Mouse (Mus musculus): ENCODE measurements around the gene Rnf43. TPM values are rescaled to one million over a fixed set of nuclear protein-coding genes. Genes with fewer than 3 reads are reported as not detected.

Rnf43 gene
- total and polyA plus RNA-seq, 3 experiments = 14.6 to 17.3 TPM; not detected in 1

DNA sequence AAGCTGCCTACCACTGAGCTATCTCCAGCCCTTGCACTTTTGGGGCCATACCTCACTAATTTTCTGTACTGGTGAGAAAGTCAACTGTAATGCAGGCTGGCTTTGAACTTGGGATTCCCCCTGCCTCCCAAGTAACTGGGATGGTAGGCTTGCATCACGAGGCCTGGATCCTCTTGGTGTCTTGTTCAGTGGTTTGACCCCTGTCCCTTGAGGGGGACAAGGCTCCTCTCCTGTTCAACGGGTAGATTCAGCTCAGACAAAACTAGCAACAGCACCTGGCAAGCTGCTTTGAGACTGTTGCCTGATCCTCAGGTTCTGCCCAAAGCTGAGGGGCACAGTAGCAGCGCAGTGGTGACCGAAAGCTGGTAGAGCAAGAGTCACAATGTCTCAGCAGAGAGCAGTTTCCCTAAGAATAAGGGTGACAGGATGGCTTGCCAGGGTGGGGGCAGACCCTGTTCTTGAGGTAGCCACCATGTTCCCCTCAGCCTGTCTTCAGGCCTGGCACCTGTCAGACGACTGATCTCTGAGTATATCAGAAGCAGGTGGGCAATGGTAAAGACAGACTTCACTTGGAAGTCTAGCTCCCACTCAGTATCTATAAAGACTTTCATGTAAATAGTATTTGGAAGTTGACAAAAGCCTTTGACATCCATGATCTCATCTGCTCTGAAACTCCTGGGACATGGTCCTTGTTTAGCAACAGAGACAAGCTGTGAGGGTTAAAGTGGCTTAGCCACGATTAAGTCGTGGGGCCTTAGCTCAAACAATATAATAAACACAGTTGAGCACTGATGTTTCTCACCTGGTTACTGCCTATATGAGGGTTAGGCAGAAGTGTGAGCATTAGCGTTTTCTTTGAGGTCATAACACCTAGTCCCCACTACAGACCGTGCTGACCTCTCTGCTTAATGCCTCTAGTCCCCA is 83.4 kb downstream of the Rnf43 start:
- Histone ChIP-seq H3K9ac (ENCODE audit: control insufficient read depth, low read depth, low read length, poor library complexity, severe bottlenecking) (no peak overlapping the region), H3K4me1 (ENCODE audit: control insufficient read depth in 1 of 2, insufficient read depth in 2 of 2, low read length in 2 of 2) (peaks cover 0 to 19% of the 10 kb centered on the region in 2 experiments; a peak in 2 of 4 replicates), H3K4me3 (ENCODE audit: control insufficient read depth in 1 of 2, insufficient read depth in 1 of 2, low read depth in 2 of 2, low read length in 2 of 2) (no peak overlapping the region), H3K27me3 (ENCODE audit: control insufficient read depth in 1 of 2, insufficient read depth in 2 of 2, low read length in 2 of 2) (no peaks in the 10 kb centered on the region), H3K27ac (ENCODE audit: control insufficient read depth, low read depth, low read length) (no peak overlapping the region), H3K36me3 (ENCODE audit: control insufficient read depth in 1 of 2, insufficient read depth in 2 of 2, low read length in 2 of 2) (peaks cover 11 to 13% of the 10 kb centered on the region in 2 experiments), H3K79me2 (ENCODE audit: control insufficient read depth, insufficient read depth, low read length, poor library complexity) (peaks cover 23% of the 10 kb centered on the region), H3K9me3 (replicated peaks; ENCODE audit: insufficient read depth, low read length) (no peaks in the 10 kb centered on the region)
- TF ChIP-seq BHLHE40 (IDR thresholded peaks at IDR 0.05; ENCODE audit: borderline replicate concordance, low read depth, low read length) (no peak), POLR2A (IDR thresholded peaks at IDR 0.05; ENCODE audit: control insufficient read depth in 1 of 2, insufficient read depth in 1 of 2, low read depth in 1 of 2, low read length in 2 of 2, poor library complexity in 1 of 2) (0 out of 4 replicates have a peak, but pooled peaks of 1 of the 2 experiments have one; percentile 27)
- DNase-seq (ENCODE audit: low read depth, low spot score) = no peak

DNA sequence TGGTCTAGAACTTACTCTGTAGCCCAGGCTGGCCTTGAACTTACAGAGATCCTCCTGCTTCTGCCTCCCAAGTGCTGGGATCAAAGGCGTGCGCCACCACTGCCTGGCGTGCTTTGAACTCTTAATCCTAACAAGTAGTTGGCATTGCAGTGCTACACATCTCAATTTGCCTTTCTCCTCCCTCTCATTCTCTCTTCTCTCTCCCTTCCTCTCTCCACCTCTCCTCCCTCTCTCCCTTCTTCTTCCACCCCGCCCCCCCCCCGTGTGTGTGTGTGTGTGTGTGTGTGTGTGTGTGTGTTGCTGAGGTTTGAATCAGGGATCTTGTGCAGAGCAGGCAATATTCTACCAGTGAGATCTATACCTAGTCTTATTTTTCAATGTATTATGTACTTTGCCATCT is 84.8 kb downstream of the Rnf43 start:
- Histone ChIP-seq H3K27ac (ENCODE audit: control insufficient read depth, low read depth, low read length) (no peak overlapping the region), H3K9ac (ENCODE audit: control insufficient read depth, low read depth, low read length, poor library complexity, severe bottlenecking) (no peak overlapping the region; the same call in 1 of the 2 replicates), H3K4me1 (ENCODE audit: control insufficient read depth in 1 of 2, insufficient read depth in 2 of 2, low read length in 2 of 2) (peaks cover 5 to 30% of the 10 kb centered on the region in 2 experiments; a peak in 3 of 4 replicates), H3K36me3 (ENCODE audit: control insufficient read depth in 1 of 2, insufficient read depth in 2 of 2, low read length in 2 of 2) (peaks cover 3 to 18% of the 10 kb centered on the region in 2 experiments), H3K79me2 (ENCODE audit: control insufficient read depth, insufficient read depth, low read length, poor library complexity) (peaks cover 34% of the 10 kb centered on the region), H3K4me3 (ENCODE audit: control insufficient read depth in 1 of 2, insufficient read depth in 1 of 2, low read depth in 2 of 2, low read length in 2 of 2) (no peak overlapping the region), H3K9me3 (replicated peaks; ENCODE audit: insufficient read depth, low read length) (no peaks in the 10 kb centered on the region), H3K27me3 (ENCODE audit: control insufficient read depth in 1 of 2, insufficient read depth in 2 of 2, low read length in 2 of 2) (no peaks in the 10 kb centered on the region)
- no peak for DNase-seq (ENCODE audit: low read depth, low spot score)
- TF ChIP-seq RCOR1 (IDR thresholded peaks at IDR 0.05; ENCODE audit: low read depth, low read length) (no peak), CHD2 (IDR thresholded peaks at IDR 0.05; ENCODE audit: low read length) (no peak), ELF1 (IDR thresholded peaks at IDR 0.05; ENCODE audit: low read depth, low read length) (no peak), CTCF (IDR thresholded peaks at IDR 0.05 in 2 of 3, conservative IDR thresholded peaks at IDR 0.05 in 1 of 3; ENCODE audit: control insufficient read depth in 1 of 3, insufficient read depth in 1 of 3, low read depth in 2 of 3, low read length in 3 of 3, poor library complexity in 1 of 3, severe bottlenecking in 1 of 3) (no peak), E2F4 (IDR thresholded peaks at IDR 0.05; ENCODE audit: borderline replicate concordance, low read depth, low read length) (no peak)

DNA sequence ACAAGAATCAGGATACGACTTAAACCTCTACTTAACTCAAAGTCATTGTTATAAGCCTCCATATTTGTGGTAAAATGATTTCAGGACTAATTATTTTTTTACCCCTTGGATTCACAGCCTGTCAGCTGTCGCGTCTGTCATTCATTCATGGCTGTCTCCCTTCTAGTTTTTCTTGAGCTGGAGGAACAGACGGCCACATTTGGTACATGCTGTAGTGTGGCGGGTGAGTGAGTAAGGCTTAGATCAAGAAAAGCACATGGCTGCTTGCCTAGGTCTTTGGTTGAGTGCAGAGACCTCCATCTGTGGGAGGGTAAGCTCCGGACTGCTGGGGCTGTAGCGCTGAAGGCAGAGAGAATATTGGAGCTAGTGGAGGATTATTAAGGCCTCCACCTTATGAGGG is 85.2 kb downstream of the Rnf43 start:
- peak; percentile 40 for DNase-seq (ENCODE audit: low read depth, low spot score)
- Histone ChIP-seq H3K27ac (ENCODE audit: control insufficient read depth, low read depth, low read length) (peak overlapping the region; percentile 100), H3K4me3 (ENCODE audit: control insufficient read depth in 1 of 2, insufficient read depth in 1 of 2, low read depth in 2 of 2, low read length in 2 of 2) (peak overlapping the region in 1 of 2 experiments; percentile 44; a peak in 1 of 4 replicates), H3K9me3 (replicated peaks; ENCODE audit: insufficient read depth, low read length) (no peaks in the 10 kb centered on the region), H3K36me3 (ENCODE audit: control insufficient read depth in 1 of 2, insufficient read depth in 2 of 2, low read length in 2 of 2) (peaks cover 3 to 22% of the 10 kb centered on the region in 2 experiments), H3K4me1 (ENCODE audit: control insufficient read depth in 1 of 2, insufficient read depth in 2 of 2, low read length in 2 of 2) (peaks cover 5 to 31% of the 10 kb centered on the region in 2 experiments; a peak in 3 of 4 replicates), H3K79me2 (ENCODE audit: control insufficient read depth, insufficient read depth, low read length, poor library complexity) (peaks cover 35% of the 10 kb centered on the region), H3K9ac (ENCODE audit: control insufficient read depth, low read depth, low read length, poor library complexity, severe bottlenecking) (peak overlapping the region; percentile 86), H3K27me3 (ENCODE audit: control insufficient read depth in 1 of 2, insufficient read depth in 2 of 2, low read length in 2 of 2) (no peaks in the 10 kb centered on the region)
- no peak for TF ChIP-seq SMC3 (IDR thresholded peaks at IDR 0.05; ENCODE audit: low read depth, low read length)
- TF ChIP-seq NELFE (IDR thresholded peaks at IDR 0.05; ENCODE audit: low read depth, low read length) = no peak
- TF ChIP-seq JUND (IDR thresholded peaks at IDR 0.05; ENCODE audit: low read depth, low read length) = no peak
- TF ChIP-seq GATA1 (IDR thresholded peaks at IDR 0.05; ENCODE audit: low read depth, low read length) = no peak
- TF ChIP-seq ZC3H11A (IDR thresholded peaks at IDR 0.05; ENCODE audit: low read depth, low read length) = no peak
- no peak for TF ChIP-seq MYC (IDR thresholded peaks at IDR 0.05; ENCODE audit: low read depth, low read length)
- TF ChIP-seq CHD2 (IDR thresholded peaks at IDR 0.05; ENCODE audit: low read length) = no peak
- no peak for TF ChIP-seq UBTF (IDR thresholded peaks at IDR 0.05; ENCODE audit: borderline replicate concordance, insufficient read depth, low read depth, low read length)
- TF ChIP-seq SIN3A (IDR thresholded peaks at IDR 0.05; ENCODE audit: low read length) = no peak
- TF ChIP-seq MAX (IDR thresholded peaks at IDR 0.05; ENCODE audit: low read length) = no peak
- TF ChIP-seq NRF1 (IDR thresholded peaks at IDR 0.05; ENCODE audit: insufficient read depth, low read depth, low read length, poor library complexity, severe bottlenecking) = no peak
- TF ChIP-seq MEF2A (IDR thresholded peaks at IDR 0.05; ENCODE audit: extremely low read depth, insufficient replicate concordance, low read depth, low read length, poor library complexity, severe bottlenecking) = no peak
- no peak for TF ChIP-seq CTCF (IDR thresholded peaks at IDR 0.05 in 2 of 3, conservative IDR thresholded peaks at IDR 0.05 in 1 of 3; ENCODE audit: control insufficient read depth in 1 of 3, insufficient read depth in 1 of 3, low read depth in 2 of 3, low read length in 3 of 3, poor library complexity in 1 of 3, severe bottlenecking in 1 of 3)
- no peak for TF ChIP-seq GABPA (IDR thresholded peaks at IDR 0.05; ENCODE audit: low read depth, low read length)
- no peak for TF ChIP-seq E2F4 (IDR thresholded peaks at IDR 0.05; ENCODE audit: borderline replicate concordance, low read depth, low read length)
- no peak for TF ChIP-seq BHLHE40 (IDR thresholded peaks at IDR 0.05; ENCODE audit: borderline replicate concordance, low read depth, low read length)
- TF ChIP-seq POLR2AphosphoS2 (IDR thresholded peaks at IDR 0.05; ENCODE audit: low read length) = no peak
- TF ChIP-seq TBP (IDR thresholded peaks at IDR 0.05; ENCODE audit: low read depth, low read length) = no peak
- TF ChIP-seq ZNF384 (IDR thresholded peaks at IDR 0.05; ENCODE audit: low read depth, low read length) = no peak
